Comparison of ENCODE assay signal across 16 mouse cellular contexts in the genomic region with DNA sequence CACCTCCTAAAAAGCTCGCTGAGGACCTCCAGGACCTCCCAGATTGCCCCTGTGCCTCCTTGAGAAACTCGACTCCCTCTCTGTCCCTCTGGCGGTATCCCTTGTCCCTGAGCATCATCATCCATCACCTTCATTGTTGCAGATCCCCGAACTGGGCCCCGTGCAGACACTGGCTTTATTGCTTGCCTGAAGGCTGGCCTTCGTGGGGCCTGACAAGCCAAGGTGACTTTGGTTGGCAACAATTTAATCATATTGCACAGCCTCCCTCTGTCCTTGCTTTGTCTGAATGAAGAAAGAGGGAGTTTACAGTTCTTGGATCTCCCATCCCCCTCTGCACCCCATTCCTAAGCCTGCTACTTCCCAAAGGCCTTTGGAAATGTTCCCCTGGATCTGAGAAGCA.
"Had no signal": no experiment of that assay in that cellular context is flagged by ENCODE, and none has a peak within 500 bp of the region (broad histone marks: within the 10 kb centered on the region; RNA-seq: fewer than 3 reads in every experiment).

No protein-coding gene starts in this region.

- H3K9ac ChIP-seq: intestine, embryonic 15.5 days; kidney, embryonic 15.5 days; limb, embryonic 13.5 days; liver, embryonic 14.5 days; lung, embryonic 14.5 days; midbrain, embryonic 12.5 days; neural tube, embryonic 12.5 days had no signal

- H3K4me2 ChIP-seq: intestine, embryonic 15.5 days; kidney, embryonic 15.5 days; limb, embryonic 13.5 days; lung, embryonic 14.5 days; midbrain, embryonic 12.5 days; neural tube, embryonic 12.5 days had no signal

- DNase-seq: kidney, adult 18-20 months; kidney, postnatal 14 days; left cerebral cortex, postnatal 4 days; lung, embryonic 14.5 days; lung, postnatal 10 days; right cerebral cortex, adult 18-20 months; right cerebral cortex, postnatal 25 days; thymus, postnatal 36 days had no signal

- H3K27me3 ChIP-seq: intestine, embryonic 15.5 days; megakaryocyte, embryonic 14.5 days; neural tube, embryonic 12.5 days had no signal

- H3K4me1 ChIP-seq: intestine, embryonic 15.5 days; kidney, embryonic 15.5 days; megakaryocyte, embryonic 14.5 days; midbrain, embryonic 12.5 days had no signal

- H3K36me3 ChIP-seq: intestine, embryonic 15.5 days; kidney, embryonic 15.5 days; limb, embryonic 13.5 days; midbrain, embryonic 12.5 days; neural tube, embryonic 12.5 days had no signal

- H3K4me3 ChIP-seq: intestine, embryonic 15.5 days; kidney, embryonic 15.5 days; limb, embryonic 13.5 days; midbrain, embryonic 12.5 days; neural tube, embryonic 12.5 days had no signal

- H3K9me3 ChIP-seq: intestine, embryonic 15.5 days; kidney, embryonic 15.5 days; limb, embryonic 13.5 days; midbrain, embryonic 12.5 days; neural tube, embryonic 12.5 days had no signal

- ATAC-seq: intestine, embryonic 15.5 days had no signal

- H3K27ac ChIP-seq: intestine, embryonic 15.5 days; kidney, embryonic 15.5 days; limb, embryonic 13.5 days; liver, embryonic 14.5 days; macrophage; midbrain, embryonic 12.5 days; neural tube, embryonic 12.5 days had no signal
